Mouse (Mus musculus) lung, embryonic 15.5 days (tissue): ENCODE measurements at regions not wholly inside any gene's neighbourhood (a gene's known extent, or its start where the extent isn't known, plus 50 kb on each side); places are given as distances from the start of the nearest gene placed in this dataset.

Experiments used
- ATAC-seq: fragments of 200-750 bp; cut with Nextera tagmentation; 2 replicates; pipeline ENCODE4 v1.8.0; 2017; ENCODE audit warnings: moderate number of reproducible peaks, borderline replicate concordance; ENCODE audit not compliant: low FRiP score, low TSS enrichment; ENCODE audit errors: extremely low read depth
- H3K27ac ChIP-seq: fragments of 300-500 bp; sonication (generic); 2 replicates; pipeline ENCODE4 v1.5.1; 2015; ENCODE audit warnings: moderate library complexity, mild to moderate bottlenecking, inconsistent platforms
- H3K27me3 ChIP-seq: fragments of 300-500 bp; sonication (generic); 2 replicates; pipeline ENCODE4 v1.6.1; 2015; ENCODE audit warnings: inconsistent platforms
- H3K36me3 ChIP-seq: fragments of 300-500 bp; sonication (generic); 2 replicates; pipeline ENCODE4 v1.6.1; 2015; ENCODE audit warnings: inconsistent platforms
- H3K4me1 ChIP-seq: fragments of 300-500 bp; sonication (generic); 2 replicates; pipeline ENCODE4 v1.6.1; 2015; ENCODE audit warnings: inconsistent platforms
- H3K4me2 ChIP-seq: fragments of 300-500 bp; sonication (generic); 2 replicates; pipeline ENCODE4 v1.6.1; 2015; ENCODE audit warnings: inconsistent platforms, mild to moderate bottlenecking, moderate library complexity
- H3K4me3 ChIP-seq: fragments of 300-500 bp; sonication (generic); 2 replicates; pipeline ENCODE4 v1.5.1; 2015; ENCODE audit warnings: mild to moderate bottlenecking, inconsistent platforms
- H3K9ac ChIP-seq: fragments of 300-500 bp; sonication (generic); 2 replicates; pipeline ENCODE4 v1.6.1; 2015; ENCODE audit warnings: inconsistent platforms
- H3K9me3 ChIP-seq: fragments of 300-500 bp; sonication (generic); 2 replicates; pipeline ENCODE4 v1.6.1; 2016; ENCODE audit warnings: inconsistent platforms
- WGBS: fragments of 180-500 bp; shearing (Covaris S2); methylation state at CpG from one replicate; pipeline ENCODE4 v1.1.7; 2015; 5-methylcytosine and 5-hydroxymethylcytosine counted together

- no peak overlapping the region for H3K27ac ChIP-seq
- H3K4me2 ChIP-seq = no peak overlapping the region
- ATAC-seq = no peak
- H3K9ac ChIP-seq = no peak overlapping the region
- H3K36me3 ChIP-seq = no peaks in the 10 kb centered on the region
- H3K27me3 ChIP-seq = no peaks in the 10 kb centered on the region
- 28% methylated on average over 7 of the region's 7 CpGs for whole genome bisulfite sequencing
- H3K9me3 ChIP-seq = no peaks in the 10 kb centered on the region
- no peak overlapping the region for H3K4me3 ChIP-seq
- H3K4me1 ChIP-seq = no peaks in the 10 kb centered on the region
Measured at GRCm38 (mm10) chr9:101518137-101518536, 266.5 kb upstream of the Ppp2r3a start.

- ATAC-seq = no peak
- Histone ChIP-seq H3K36me3 (no peaks in the 10 kb centered on the region), H3K4me2 (no peak overlapping the region), H3K9ac (no peak overlapping the region), H3K4me1 (no peaks in the 10 kb centered on the region), H3K27me3 (no peaks in the 10 kb centered on the region), H3K27ac (no peak overlapping the region), H3K9me3 (no peaks in the 10 kb centered on the region), H3K4me3 (no peak overlapping the region)
- 67% methylated on average over 3 of the region's 3 CpGs for WGBS
Measured at GRCm38 (mm10) chr9:101510807-101511206, 259.2 kb upstream of the Ppp2r3a start.

- H3K9me3 ChIP-seq = no peaks in the 10 kb centered on the region
- H3K27me3 ChIP-seq = no peaks in the 10 kb centered on the region
- H3K4me1 ChIP-seq = no peaks in the 10 kb centered on the region
- no peaks in the 10 kb centered on the region for H3K36me3 ChIP-seq
- WGBS = 79% methylated on average over 9 of the region's 9 CpGs
- no peak overlapping the region for H3K4me2 ChIP-seq
- ATAC-seq = no peak
- H3K27ac ChIP-seq = no peak overlapping the region
- H3K9ac ChIP-seq = no peak overlapping the region
- H3K4me3 ChIP-seq = no peak overlapping the region
Measured at GRCm38 (mm10) chr9:101509196-101509595, 257.6 kb upstream of the Ppp2r3a start.

- no peak for ATAC-seq
Measured at GRCm38 (mm10) chr9:101507023-101507690, 255.6 kb upstream of the Ppp2r3a start.

GRCm38 (mm10) chr9:101501706-101502465 is 250.3 kb upstream of the Ppp2r3a start:
- no peak overlapping the region for H3K4me2 ChIP-seq
- no peaks in the 10 kb centered on the region for H3K36me3 ChIP-seq
- no peak for ATAC-seq
- H3K4me1 ChIP-seq = no peaks in the 10 kb centered on the region
- 31% methylated on average over 16 of the region's 16 CpGs for WGBS
- no peaks in the 10 kb centered on the region for H3K9me3 ChIP-seq
- no peak overlapping the region for H3K4me3 ChIP-seq
- H3K9ac ChIP-seq = no peak overlapping the region
- no peaks in the 10 kb centered on the region for H3K27me3 ChIP-seq
- no peak overlapping the region for H3K27ac ChIP-seq

More at GRCm38 (mm10) chr9:101507023-101507690, 255.6 kb upstream of the Ppp2r3a start:
- no peak overlapping the region for H3K4me2 ChIP-seq
- H3K27me3 ChIP-seq = no peaks in the 10 kb centered on the region
- no peak overlapping the region for H3K9ac ChIP-seq
- H3K36me3 ChIP-seq = no peaks in the 10 kb centered on the region
- H3K27ac ChIP-seq = no peak overlapping the region
- no peak overlapping the region for H3K4me3 ChIP-seq
- H3K4me1 ChIP-seq = no peaks in the 10 kb centered on the region
- no peaks in the 10 kb centered on the region for H3K9me3 ChIP-seq
- WGBS = 74% methylated on average over 6 of the region's 6 CpGs

- Histone ChIP-seq H3K27ac (no peak overlapping the region), H3K9ac (no peak overlapping the region), H3K4me3 (no peak overlapping the region), H3K4me1 (no peaks in the 10 kb centered on the region), H3K4me2 (no peak overlapping the region), H3K9me3 (no peaks in the 10 kb centered on the region), H3K27me3 (no peaks in the 10 kb centered on the region), H3K36me3 (no peaks in the 10 kb centered on the region)
- 79% methylated on average over 3 of the region's 3 CpGs for WGBS
- no peak for ATAC-seq
Measured at GRCm38 (mm10) chr9:101501036-101501435, 249.4 kb upstream of the Ppp2r3a start.

GRCm38 (mm10) chr9:101498721-101499120 is 247.1 kb upstream of the Ppp2r3a start:
- no peak overlapping the region for H3K4me3 ChIP-seq

GRCm38 (mm10) chr9:101495768-101496167 is 244.2 kb upstream of the Ppp2r3a start:
- Histone ChIP-seq H3K27me3 (no peaks in the 10 kb centered on the region), H3K4me3 (no peak overlapping the region), H3K9me3 (no peaks in the 10 kb centered on the region), H3K27ac (no peak overlapping the region), H3K4me2 (no peak overlapping the region), H3K36me3 (no peaks in the 10 kb centered on the region), H3K9ac (no peak overlapping the region), H3K4me1 (no peaks in the 10 kb centered on the region)
- WGBS = 59% methylated on average over 6 of the region's 6 CpGs
- ATAC-seq = no peak

More at GRCm38 (mm10) chr9:101498721-101499120, 247.1 kb upstream of the Ppp2r3a start:
- Histone ChIP-seq H3K27me3 (no peaks in the 10 kb centered on the region), H3K4me2 (no peak overlapping the region), H3K4me1 (no peaks in the 10 kb centered on the region), H3K9ac (no peak overlapping the region), H3K36me3 (no peaks in the 10 kb centered on the region), H3K9me3 (no peaks in the 10 kb centered on the region), H3K27ac (no peak overlapping the region)
- no peak for ATAC-seq
- WGBS = 79% methylated on average over 5 of the region's 5 CpGs

GRCm38 (mm10) chr9:101489013-101489412 is 237.4 kb upstream of the Ppp2r3a start:
- WGBS = 54% methylated on average over 6 of the region's 6 CpGs
- no peaks in the 10 kb centered on the region for H3K4me1 ChIP-seq
- H3K4me2 ChIP-seq = no peak overlapping the region
- H3K9ac ChIP-seq = no peak overlapping the region
- H3K36me3 ChIP-seq = no peaks in the 10 kb centered on the region
- no peaks in the 10 kb centered on the region for H3K9me3 ChIP-seq
- no peak overlapping the region for H3K27ac ChIP-seq
- no peaks in the 10 kb centered on the region for H3K27me3 ChIP-seq
- H3K4me3 ChIP-seq = no peak overlapping the region
- no peak for ATAC-seq

GRCm38 (mm10) chr9:101476223-101476622 is 224.6 kb upstream of the Ppp2r3a start:
- no peak for ATAC-seq
- peaks cover 16% of the 10 kb centered on the region for H3K4me1 ChIP-seq
- no peak overlapping the region for H3K4me3 ChIP-seq
- no peak overlapping the region for H3K4me2 ChIP-seq
- no peaks in the 10 kb centered on the region for H3K9me3 ChIP-seq
- H3K27ac ChIP-seq = no peak overlapping the region
- H3K27me3 ChIP-seq = no peaks in the 10 kb centered on the region
- H3K36me3 ChIP-seq = no peaks in the 10 kb centered on the region
- H3K9ac ChIP-seq = no peak overlapping the region
- 58% methylated on average over 3 of the region's 3 CpGs for WGBS

- no peak overlapping the region for H3K27ac ChIP-seq
- H3K4me2 ChIP-seq = no peak overlapping the region
- no peak for ATAC-seq
- H3K4me1 ChIP-seq = peaks cover 16% of the 10 kb centered on the region
- no peaks in the 10 kb centered on the region for H3K36me3 ChIP-seq
- no peak overlapping the region for H3K9ac ChIP-seq
- no peak overlapping the region for H3K4me3 ChIP-seq
- WGBS = 61% methylated on average over 4 of the region's 4 CpGs
- no peaks in the 10 kb centered on the region for H3K27me3 ChIP-seq
- no peaks in the 10 kb centered on the region for H3K9me3 ChIP-seq
Measured at GRCm38 (mm10) chr9:101473074-101473461, 221.5 kb upstream of the Ppp2r3a start.
